Mouse (Mus musculus) stomach, postnatal 0 days (tissue): Measurements from ENCODE around the gene Qk. TPM values are rescaled to one million over a fixed set of nuclear protein-coding genes. Genes with fewer than 3 reads are reported as not detected.

ENCODE experiments used
- ATAC-seq: fragments of 200-750 bp; cut with Nextera tagmentation; 2 replicates; pipeline ENCODE4 v1.8.0; 2017; ENCODE audit not compliant: low FRiP score, low TSS enrichment
- DNase-seq: peaks from one replicate; pipeline ENCODE4 v3.0.0-alpha.2; 2016; ENCODE audit warnings: low spot score
- H3K27ac ChIP-seq: fragments of 300-500 bp; sonication (generic); replicated peaks from 2 replicates; pipeline ENCODE4 v1.5.1; 2014; ENCODE audit warnings: mild to moderate bottlenecking, control low read depth
- H3K27me3 ChIP-seq: fragments of 300-500 bp; sonication (generic); 2 replicates; pipeline ENCODE4 v1.6.1; 2014; ENCODE audit warnings: low read length; ENCODE audit not compliant: control insufficient read depth, insufficient read depth
- H3K36me3 ChIP-seq: fragments of 300-500 bp; sonication (generic); 2 replicates; pipeline ENCODE4 v1.6.1; 2014; ENCODE audit warnings: low read length, mixed read lengths; ENCODE audit not compliant: control insufficient read depth, insufficient read depth
- H3K4me1 ChIP-seq: fragments of 300-500 bp; sonication (generic); replicated peaks from 2 replicates; pipeline ENCODE4 v1.6.1; 2014; ENCODE audit warnings: antibody characterized with exemption; ENCODE audit not compliant: control insufficient read depth, insufficient read depth
- H3K4me2 ChIP-seq: fragments of 300-500 bp; sonication (generic); replicated peaks from 2 replicates; pipeline ENCODE4 v1.6.1; 2014; ENCODE audit warnings: low read depth, mild to moderate bottlenecking, control low read depth, moderate library complexity
- H3K4me3 ChIP-seq: fragments of 300-500 bp; sonication (generic); 2 replicates; pipeline ENCODE4 v1.5.1; 2014; ENCODE audit warnings: low read depth, low read length, control low read depth
- H3K9ac ChIP-seq: fragments of 300-500 bp; sonication (generic); 2 replicates; pipeline ENCODE4 v1.6.1; 2014; ENCODE audit warnings: mild to moderate bottlenecking, low read length, control low read depth, mixed read lengths
- H3K9me3 ChIP-seq: fragments of 300-500 bp; sonication (generic); 2 replicates; pipeline ENCODE4 v1.6.1; 2016; ENCODE audit warnings: low read length; ENCODE audit not compliant: control insufficient read depth
- CTCF ChIP-seq: IDR thresholded peaks from 2 replicates; pipeline ENCODE4 v1.5.1; 2016; ENCODE audit warnings: antibody characterized with exemption, low read depth, mild to moderate bottlenecking, moderate library complexity
- EP300 ChIP-seq: optimal IDR thresholded peaks from 2 replicates; pipeline ENCODE3; 2016; ENCODE audit warnings: antibody characterized with exemption
- WGBS: fragments of 180-500 bp; shearing (Covaris S2); extraction: QIAGEN DNeasy Blood & Tissue Kit; methylation state at CpG from one replicate; pipeline ENCODE4 v1.1.7; 2014; 5-methylcytosine and 5-hydroxymethylcytosine counted together
- polyA plus RNA-seq: library from polyadenylated mRNA; unstranded; fragments of >200 nt; fragmentation: Nextera tagmentation; extraction: Ambion mirVana; gene quantifications from 2 replicates; pipeline ENCODE4 v1.2.1, GENCODE M21; 2015

The Qk gene
- polyA plus RNA-seq, 1 experiment from 2014 or later, result 9.7 TPM

DNA sequence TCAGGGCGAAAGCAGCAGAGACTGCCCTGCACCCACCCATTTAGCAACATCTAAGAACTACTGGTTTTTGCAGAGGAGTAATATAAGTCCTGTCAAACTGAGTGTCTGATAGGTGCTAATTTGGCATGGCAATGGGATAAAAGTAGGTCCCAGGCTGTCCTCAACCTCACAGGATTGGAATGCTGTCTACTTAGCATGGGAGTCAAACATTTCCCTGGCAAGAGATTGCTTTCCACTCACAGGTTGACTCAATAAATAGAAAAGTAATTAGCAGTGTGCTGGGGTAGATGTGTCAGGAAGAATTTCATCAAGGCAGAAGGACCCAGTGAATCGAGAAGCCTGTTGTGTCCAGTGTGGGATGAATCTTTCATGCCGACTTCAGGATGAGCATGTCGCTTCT is 41.1 kb upstream of the Qk start:
- DNase-seq, result no peak
- Histone ChIP-seq H3K4me1 (no peaks in the 10 kb centered on the region), H3K9ac (no peak overlapping the region), H3K4me2 (no peak overlapping the region), H3K9me3 (no peaks in the 10 kb centered on the region), H3K4me3 (no peak overlapping the region), H3K27ac (no peak overlapping the region), H3K36me3 (no peaks in the 10 kb centered on the region), H3K27me3 (no peaks in the 10 kb centered on the region)
- 68% methylated on average over 4 of the region's 4 CpGs for WGBS
- no peak for TF ChIP-seq EP300
- ATAC-seq, result no peak

GRCm38 (mm10) chr17:10359466-10359865 is 39.8 kb upstream of the Qk start:
- no peak overlapping the region for H3K27ac ChIP-seq
- H3K4me3 ChIP-seq, result no peak overlapping the region
- ATAC-seq (no peak), DNase-seq (no peak)
- WGBS, result 52% methylated on average over 14 of the region's 14 CpGs
- no peak for TF ChIP-seq CTCF
- TF ChIP-seq EP300, result no peak
- no peaks in the 10 kb centered on the region for H3K36me3 ChIP-seq
- H3K9me3 ChIP-seq, result no peaks in the 10 kb centered on the region
- no peak overlapping the region for H3K4me2 ChIP-seq
- no peaks in the 10 kb centered on the region for H3K27me3 ChIP-seq
- no peak overlapping the region for H3K9ac ChIP-seq
- H3K4me1 ChIP-seq, result no peaks in the 10 kb centered on the region

DNA sequence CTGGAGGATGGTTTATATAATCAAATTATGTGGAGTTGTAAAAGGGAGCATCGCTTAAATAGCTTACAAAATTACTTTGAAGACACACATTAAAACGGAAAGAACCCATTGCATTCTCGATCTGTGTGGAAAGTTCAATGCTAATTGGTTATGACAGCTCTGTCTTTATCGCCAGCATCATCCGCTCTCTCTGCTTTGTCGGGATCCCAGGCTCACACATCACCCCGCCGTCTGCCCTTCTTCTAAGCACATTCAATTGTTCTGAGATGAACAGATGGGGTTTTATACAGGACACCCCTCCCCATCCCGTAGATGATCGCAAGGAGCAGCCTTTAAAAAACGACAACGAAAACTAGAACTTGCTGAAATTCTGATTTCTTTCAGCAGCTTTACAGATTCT is 37.7 kb upstream of the Qk start:
- Histone ChIP-seq H3K27ac (no peak overlapping the region), H3K9ac (no peak overlapping the region), H3K9me3 (no peaks in the 10 kb centered on the region), H3K4me1 (no peaks in the 10 kb centered on the region), H3K4me2 (no peak overlapping the region), H3K4me3 (no peak overlapping the region), H3K27me3 (no peaks in the 10 kb centered on the region), H3K36me3 (no peaks in the 10 kb centered on the region)
- DNase-seq (no peak), ATAC-seq (no peak)
- TF ChIP-seq CTCF (no peak), EP300 (no peak)
- 92% methylated on average over 12 of the region's 12 CpGs for whole genome bisulfite sequencing

- no peak for ATAC-seq
- H3K4me3 ChIP-seq, result no peak overlapping the region
- H3K9me3 ChIP-seq, result no peaks in the 10 kb centered on the region
- no peak overlapping the region for H3K4me2 ChIP-seq
- 63% methylated on average over 6 of the region's 6 CpGs for WGBS
- DNase-seq, result no peak
- H3K4me1 ChIP-seq, result no peaks in the 10 kb centered on the region
- H3K27ac ChIP-seq, result no peak overlapping the region
- no peaks in the 10 kb centered on the region for H3K36me3 ChIP-seq
- H3K9ac ChIP-seq, result no peak overlapping the region
- TF ChIP-seq EP300, result no peak
- no peak for TF ChIP-seq CTCF
- H3K27me3 ChIP-seq, result no peaks in the 10 kb centered on the region
These were observed 36.6 kb upstream of the Qk start for GRCm38 (mm10) chr17:10356294-10356693.

DNA sequence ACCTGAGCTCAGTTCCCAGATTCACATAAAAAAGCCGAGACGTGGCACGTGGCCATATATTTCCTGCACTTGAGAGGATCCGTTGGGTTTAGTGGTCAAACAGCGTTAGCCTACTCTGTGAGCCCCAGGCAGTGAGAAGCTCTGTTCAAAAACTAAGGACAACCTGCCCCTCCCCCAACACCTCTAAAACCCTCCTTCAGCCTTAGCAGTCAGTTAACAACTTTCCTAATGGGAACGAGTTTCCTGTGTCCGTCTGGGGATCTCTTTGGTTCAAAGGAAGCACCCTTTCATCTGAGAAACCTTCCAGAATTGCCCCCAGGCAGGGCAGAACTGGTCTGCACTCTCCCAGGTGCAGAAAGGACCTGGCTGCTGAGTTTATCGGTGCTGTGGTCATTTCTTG is 36.1 kb upstream of the Qk start:
- ATAC-seq, result no peak
- TF ChIP-seq CTCF, result no peak
- TF ChIP-seq EP300, result no peak
- Histone ChIP-seq H3K4me1 (no peaks in the 10 kb centered on the region), H3K9ac (no peak overlapping the region), H3K27ac (no peak overlapping the region), H3K4me2 (no peak overlapping the region), H3K36me3 (no peaks in the 10 kb centered on the region), H3K27me3 (no peaks in the 10 kb centered on the region), H3K9me3 (no peaks in the 10 kb centered on the region), H3K4me3 (no peak overlapping the region)
- DNase-seq, result no peak
- 37% methylated on average over 8 of the region's 8 CpGs for WGBS

DNA sequence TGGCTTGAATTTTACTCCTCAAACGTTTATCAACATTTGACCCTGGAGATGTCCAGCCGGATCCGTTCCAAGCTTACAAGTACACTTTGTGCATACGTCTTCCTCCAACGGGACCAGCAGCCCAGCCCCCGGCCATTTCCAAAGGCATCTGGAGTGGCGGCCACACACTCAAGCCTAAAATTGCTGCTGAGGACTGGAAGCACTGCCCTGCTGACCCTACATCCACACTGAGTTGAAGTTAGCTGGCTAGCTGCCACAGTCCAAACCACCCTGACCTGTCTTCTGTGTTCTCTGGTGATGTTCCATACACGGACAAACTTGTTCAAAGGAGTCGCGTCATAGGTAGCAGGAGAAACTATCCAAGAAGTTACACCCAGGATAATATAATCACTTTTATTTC is 18.6 kb upstream of the Qk start:
- H3K27me3 ChIP-seq, result no peaks in the 10 kb centered on the region
- no peak overlapping the region for H3K4me3 ChIP-seq
- H3K9me3 ChIP-seq, result no peaks in the 10 kb centered on the region
- H3K36me3 ChIP-seq, result no peaks in the 10 kb centered on the region
- 58% methylated on average over 10 of the region's 10 CpGs for WGBS
- TF ChIP-seq CTCF, result no peak
- TF ChIP-seq EP300, result no peak
- DNase-seq (peak; percentile 12), ATAC-seq (no peak)
- H3K4me2 ChIP-seq, result no peak overlapping the region
- H3K9ac ChIP-seq, result no peak overlapping the region
- H3K4me1 ChIP-seq, result no peaks in the 10 kb centered on the region
- H3K27ac ChIP-seq, result no peak overlapping the region

GRCm38 (mm10) chr17:10336558-10336957 is 16.9 kb upstream of the Qk start:
- Histone ChIP-seq H3K9ac (no peak overlapping the region), H3K4me2 (no peak overlapping the region), H3K4me3 (no peak overlapping the region), H3K36me3 (no peaks in the 10 kb centered on the region), H3K4me1 (no peaks in the 10 kb centered on the region), H3K27me3 (no peaks in the 10 kb centered on the region), H3K9me3 (no peaks in the 10 kb centered on the region), H3K27ac (no peak overlapping the region)
- no peak for ATAC-seq
- DNase-seq, result no peak
- no peak for TF ChIP-seq CTCF
- no peak for TF ChIP-seq EP300
- 91% methylated on average over 12 of the region's 12 CpGs for WGBS
